Mouse (Mus musculus): ENCODE results near the gene B9d1. TPM values are rescaled to one million over a fixed set of nuclear protein-coding genes. Genes with fewer than 3 reads are reported as not detected.

B9d1 gene
- 10 to 100 TPM; 43.1 to 52.1 (median 47.2) TPM for total RNA-seq (2022)

DNA sequence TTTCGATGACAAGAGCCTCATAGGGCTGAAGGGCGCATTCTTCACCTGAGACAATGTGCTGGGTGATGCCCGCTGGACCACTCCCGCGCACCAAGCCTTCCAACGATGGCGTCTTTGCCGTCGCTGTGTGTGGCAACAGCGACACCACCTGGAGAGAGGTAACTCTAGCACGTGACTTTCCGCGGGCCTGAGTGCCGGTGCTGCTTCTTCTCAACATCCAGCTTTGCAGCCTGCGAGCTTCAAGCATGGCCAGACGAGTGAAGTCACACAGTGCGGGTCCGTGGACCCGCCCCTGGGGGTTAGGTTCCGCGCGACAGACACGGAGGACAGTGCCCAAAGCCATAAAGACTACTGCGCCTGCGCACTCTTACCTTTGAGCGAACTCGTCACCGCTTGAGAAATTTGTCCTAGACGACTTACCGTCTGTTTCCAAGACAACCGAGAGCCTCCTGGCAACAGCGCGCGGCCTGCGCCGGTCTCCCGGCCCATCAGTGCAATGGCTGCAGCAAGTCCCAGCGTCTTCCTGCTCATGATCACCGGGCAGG is at the start of gene B9d1:
B9d1 (plus strand) TSS at position 432 of the 545 bp plus-strand sequence.
- peak; percentile 96 to 99 for DNase-seq (ENCODE audit: low spot score in 2 of 2)

- DNase-seq (ENCODE audit: low spot score in 2 of 2) = no peak
Measured at GRCm38 (mm10) chr11:61464071-61464470, 40.9 kb upstream of the B9d1 start.

DNA sequence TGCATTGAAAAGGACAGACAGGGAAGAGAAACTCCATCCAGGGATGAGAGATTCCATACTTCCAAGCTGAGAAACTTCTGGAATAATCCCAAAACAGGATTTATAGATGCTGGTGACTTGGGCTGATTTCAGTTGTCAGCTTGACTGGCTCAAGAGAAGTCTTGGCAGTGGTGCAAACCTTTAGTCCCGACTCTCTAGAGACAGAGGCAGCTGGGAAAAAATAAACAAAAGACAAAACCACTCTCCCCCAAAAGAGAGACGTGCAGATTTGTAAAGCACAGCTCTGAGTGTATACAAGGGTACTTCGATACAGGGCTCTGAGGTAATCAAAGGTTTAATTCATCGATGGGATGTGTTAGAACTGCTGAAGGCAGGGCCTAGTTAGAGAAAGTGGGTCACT is 39.5 kb upstream of the B9d1 start:
- no peak for DNase-seq (ENCODE audit: low spot score in 2 of 2)

GRCm38 (mm10) chr11:61468534-61468933 is 36.4 kb upstream of the B9d1 start:
- no peak for DNase-seq (ENCODE audit: low spot score in 2 of 2)

DNA sequence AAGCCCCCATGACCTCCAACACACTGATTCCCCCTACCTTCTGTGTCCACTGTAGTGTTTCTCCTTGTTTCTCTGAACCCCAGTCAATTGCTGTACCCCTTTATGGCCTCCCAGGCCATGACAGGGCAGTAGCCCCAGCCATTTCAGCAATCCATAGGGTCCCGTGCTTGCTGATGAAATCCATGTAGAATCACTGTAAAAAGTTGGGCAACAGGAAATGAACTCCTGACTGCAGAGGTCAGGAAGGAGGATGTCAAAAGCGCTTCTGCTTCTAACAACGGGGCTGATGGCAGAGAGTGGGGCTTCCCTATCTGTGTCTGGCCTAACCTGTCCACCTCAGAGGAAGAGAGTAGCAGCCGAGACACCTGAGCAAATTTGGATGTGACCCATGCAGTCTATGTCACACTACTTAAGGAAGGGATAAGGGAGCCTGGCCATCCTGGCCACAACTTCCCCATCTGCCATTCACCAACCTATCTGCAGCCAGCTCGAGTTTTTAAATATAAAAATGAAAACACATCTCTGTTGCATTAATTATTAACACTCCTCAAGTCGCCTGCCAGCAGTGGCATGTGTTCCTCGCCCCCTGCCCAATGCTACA is 35.5 kb upstream of the B9d1 start:
- no peak for DNase-seq (ENCODE audit: low spot score in 2 of 2)

GRCm38 (mm10) chr11:61470880-61471279 is 34.1 kb upstream of the B9d1 start:
- DNase-seq (ENCODE audit: low spot score in 2 of 2) = no peak

- no peak for DNase-seq (ENCODE audit: low spot score in 2 of 2)
Measured at GRCm38 (mm10) chr11:61473630-61474029, 31.3 kb upstream of the B9d1 start.

- no peak for DNase-seq (ENCODE audit: low spot score in 2 of 2)
Measured at GRCm38 (mm10) chr11:61476786-61477382, 28.1 kb upstream of the B9d1 start.

DNA sequence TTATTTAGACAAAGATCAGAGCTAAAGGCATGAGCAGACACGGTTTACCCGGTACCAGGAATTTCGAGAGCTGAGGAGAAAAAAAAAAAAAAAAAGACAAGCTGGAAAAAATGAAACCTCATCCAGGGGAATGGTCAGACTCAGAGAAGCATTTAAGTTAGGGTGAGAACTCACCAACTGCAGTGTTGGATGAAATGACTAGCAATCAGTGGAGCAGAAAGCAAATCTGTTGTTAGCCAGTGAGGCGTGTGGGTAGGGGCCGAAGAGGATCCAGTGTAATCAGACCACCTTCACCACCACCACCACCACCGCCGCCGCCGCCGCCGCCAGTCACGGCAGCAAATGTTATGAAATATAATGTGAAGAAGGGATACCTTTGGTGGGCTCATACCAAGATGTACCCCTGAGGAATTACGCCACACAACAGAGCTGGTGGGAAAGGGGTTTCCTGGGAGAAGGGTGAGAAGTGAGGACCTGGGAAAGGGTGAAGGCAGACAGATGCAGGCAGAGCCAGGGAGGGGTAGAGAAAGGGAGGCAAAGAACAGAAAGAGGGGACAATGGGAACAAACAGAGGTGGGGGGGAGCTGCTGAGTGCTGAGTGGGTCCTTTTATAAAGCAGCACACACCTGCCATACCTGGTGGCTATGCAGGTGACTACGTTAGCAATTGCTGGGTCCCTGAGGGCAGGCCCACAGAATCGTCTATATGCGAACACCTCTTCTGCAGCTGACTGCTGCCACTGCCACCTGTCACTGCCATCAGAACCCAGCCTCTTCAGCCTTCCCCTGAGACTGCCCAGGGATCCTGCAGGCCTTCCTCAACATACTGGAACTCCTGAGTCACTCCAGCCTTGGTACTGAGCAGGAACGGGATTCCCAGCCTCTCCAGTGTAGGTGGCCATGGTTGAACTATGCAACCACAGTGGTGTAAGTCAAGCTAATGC is 27.1 kb upstream of the B9d1 start:
- no peak for DNase-seq (ENCODE audit: low spot score in 2 of 2)

- no peak for DNase-seq (ENCODE audit: low spot score in 2 of 2)
Measured at GRCm38 (mm10) chr11:61478788-61479187, 26.2 kb upstream of the B9d1 start.

DNA sequence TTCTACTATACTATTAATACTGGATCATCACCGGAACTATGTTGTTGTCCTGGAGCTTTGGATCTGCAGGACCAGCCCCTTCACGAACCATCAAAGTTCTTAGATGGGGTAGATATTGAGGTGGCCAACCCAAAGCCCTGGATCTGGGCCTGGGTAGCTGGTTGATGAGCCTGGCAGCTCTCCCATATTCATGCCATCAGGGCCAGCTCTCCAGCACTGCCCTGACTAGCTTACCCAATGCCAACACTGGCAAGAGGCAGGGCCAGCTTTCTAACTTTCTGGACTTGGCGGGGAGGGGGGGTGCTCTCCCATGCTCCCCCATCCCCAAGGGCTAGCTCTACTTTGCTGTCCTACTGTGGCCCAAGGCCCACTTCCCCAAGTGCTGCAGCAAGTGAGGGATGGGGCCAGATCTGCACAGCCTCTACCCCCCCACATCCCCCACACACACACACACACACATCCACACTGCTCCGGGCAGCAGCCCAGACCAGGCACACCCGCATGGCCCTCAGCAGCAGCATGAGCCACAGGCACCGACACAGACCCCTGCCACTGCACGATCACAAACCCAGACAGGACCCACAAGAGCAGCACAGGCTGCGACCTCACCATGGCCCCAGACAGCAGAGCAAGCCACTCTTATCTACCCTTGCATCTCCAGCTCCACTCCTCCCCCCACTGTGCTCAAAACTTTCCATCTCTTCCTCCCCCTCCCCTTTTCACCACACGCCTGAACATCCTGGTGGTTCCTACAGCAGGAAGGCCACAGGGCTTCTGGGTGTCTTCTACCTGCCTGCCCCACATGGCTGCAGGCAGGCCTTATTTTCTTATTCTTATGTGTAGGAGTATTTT is 23.5 kb upstream of the B9d1 start:
- no peak for DNase-seq (ENCODE audit: low spot score in 2 of 2)

DNA sequence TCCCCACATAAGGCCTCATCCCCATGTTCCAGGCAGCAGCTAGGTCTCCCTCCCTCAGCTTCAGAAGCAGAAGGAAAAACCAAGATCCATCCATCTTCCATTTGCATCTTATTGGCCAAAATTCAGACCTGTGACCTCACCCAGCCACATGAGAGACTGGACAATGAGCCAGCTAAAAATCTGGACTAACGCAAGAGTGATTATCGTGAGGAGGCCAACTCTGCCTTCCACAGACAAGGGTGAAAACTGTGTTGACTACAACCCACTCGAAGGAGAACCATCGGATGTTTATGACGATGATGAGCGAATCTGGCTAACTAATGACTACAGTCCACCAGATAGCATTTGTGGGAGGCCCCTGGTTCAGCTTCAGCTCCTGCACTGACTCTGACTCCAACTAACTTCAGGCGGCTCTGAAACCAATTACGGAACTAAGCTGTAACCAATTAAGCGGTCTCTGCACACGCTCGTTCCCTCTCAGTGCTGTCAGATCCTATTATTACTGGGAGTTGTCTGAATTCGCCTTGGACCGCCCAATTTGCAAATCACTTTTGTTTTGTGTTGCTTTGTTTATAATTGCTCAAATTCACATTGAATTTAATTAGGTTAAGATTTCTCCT is 21.6 kb upstream of the B9d1 start:
- DNase-seq (ENCODE audit: low spot score in 2 of 2) = no peak

- DNase-seq (ENCODE audit: low spot score in 2 of 2) = no peak
Measured at GRCm38 (mm10) chr11:61484256-61484612, 20.7 kb upstream of the B9d1 start.

DNA sequence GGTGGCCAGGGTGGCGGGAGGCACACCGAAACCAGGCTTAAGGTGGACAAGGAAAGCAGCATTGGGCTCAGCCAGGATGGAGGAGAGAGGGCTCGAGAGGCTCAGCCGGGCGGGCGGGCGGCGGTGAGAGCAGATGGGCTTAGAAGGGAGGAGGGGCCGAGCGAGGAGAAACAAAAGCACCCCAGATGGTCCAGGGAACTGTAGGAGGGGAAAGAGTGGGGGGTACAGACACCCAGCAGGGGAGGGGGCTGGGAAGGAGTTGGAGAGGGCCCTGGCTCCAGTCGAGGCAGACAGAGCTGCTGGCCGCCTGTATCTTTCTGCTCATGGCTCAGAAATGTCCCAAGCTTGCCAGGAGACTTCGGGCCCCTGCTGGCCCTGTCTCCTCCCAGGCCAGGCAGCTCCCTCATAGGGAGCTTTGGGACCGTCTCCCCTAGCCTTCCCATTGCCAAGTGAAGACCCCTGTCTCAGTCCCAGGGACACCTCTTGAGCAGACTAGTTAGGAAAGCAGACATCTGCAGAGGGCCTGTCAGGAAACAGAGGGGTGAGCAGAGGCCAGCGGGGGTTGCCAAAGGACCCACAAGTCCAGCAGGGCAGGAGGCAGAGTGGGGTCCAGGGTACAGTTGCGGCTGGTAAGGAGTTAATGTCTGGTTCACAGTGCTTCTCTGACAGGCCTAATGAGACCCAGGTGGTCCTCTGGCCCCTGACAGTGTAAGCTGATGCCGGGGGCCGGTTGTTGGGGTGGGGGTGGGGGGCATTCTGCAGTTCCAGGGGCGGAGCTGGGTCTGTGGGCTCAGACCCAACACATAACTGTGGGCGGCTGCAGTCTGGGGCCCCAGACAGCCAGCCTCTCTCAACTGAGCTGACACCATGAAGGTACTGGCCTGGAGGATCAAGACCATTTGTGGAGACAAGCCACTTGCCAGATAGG is 20.1 kb upstream of the B9d1 start, which contains the start of gene Mfap4:
Mfap4 (plus strand) TSS at position 819 of the 928 bp plus-strand sequence.
- peak; percentile 79 to 80 for DNase-seq (ENCODE audit: low spot score in 2 of 2)

GRCm38 (mm10) chr11:61485541-61486457 is 19.1 kb upstream of the B9d1 start:
- DNase-seq (ENCODE audit: low spot score in 2 of 2) = no peak

DNA sequence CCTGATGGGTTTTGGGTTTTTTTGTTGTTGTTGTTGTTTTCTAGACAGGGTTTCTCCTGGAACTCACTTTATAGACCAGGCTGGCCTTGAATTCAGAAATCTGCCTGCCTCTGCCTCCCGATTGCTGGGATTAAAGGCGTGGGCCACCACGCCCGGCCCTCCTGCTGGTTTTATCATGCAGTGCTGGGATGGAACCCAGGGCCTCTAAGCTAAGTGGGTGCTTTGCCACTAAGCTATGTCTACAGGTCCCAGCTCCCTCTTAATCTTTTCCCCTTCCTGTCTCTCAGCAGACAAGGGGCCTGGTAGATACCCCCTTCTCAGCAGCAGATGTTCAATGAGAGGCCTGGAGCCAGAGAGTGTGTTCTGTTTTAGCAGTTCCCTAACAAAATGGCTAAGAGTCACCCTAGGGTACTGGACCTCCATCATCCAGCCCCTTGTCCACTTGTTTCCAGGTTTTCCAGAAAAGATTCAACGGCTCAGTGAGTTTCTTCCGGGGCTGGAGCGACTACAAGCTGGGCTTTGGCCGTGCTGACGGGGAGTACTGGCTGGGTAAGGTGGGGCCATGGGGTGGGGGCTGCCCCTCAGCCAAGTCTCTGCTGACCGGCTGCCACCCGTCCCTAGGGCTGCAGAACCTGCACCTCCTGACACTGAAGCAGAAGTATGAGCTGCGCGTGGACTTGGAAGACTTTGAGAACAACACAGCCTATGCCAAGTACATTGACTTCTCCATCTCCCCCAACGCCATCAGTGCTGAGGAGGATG is 18.3 kb upstream of the B9d1 start:
- DNase-seq (ENCODE audit: low spot score in 2 of 2) = no peak

DNA sequence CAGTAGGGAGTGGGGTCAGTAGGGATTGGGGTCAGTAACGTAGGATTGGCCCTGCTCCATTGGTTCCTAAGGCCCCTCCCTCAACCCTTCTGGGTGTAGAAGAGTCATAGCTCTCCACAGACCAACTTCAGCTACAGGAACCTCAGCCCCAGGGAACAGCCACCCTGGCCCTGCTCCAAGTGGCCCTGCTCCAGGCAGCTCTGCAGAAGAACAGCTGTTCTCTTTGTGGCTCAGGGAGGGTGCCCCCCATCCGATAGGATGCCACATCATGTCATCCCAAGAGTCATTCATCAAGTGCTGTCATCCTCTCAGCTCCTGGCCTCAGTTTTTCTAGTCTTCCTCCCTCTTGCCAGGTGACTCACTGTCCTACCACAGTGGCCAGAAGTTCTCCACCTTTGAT is 17.5 kb upstream of the B9d1 start:
- DNase-seq (ENCODE audit: low spot score in 2 of 2) = no peak

- DNase-seq (ENCODE audit: low spot score in 2 of 2) = no peak
Measured at GRCm38 (mm10) chr11:61487936-61488335, 17.0 kb upstream of the B9d1 start.
